ENCODE assay signal across 9 mouse cellular contexts in the genomic region with DNA sequence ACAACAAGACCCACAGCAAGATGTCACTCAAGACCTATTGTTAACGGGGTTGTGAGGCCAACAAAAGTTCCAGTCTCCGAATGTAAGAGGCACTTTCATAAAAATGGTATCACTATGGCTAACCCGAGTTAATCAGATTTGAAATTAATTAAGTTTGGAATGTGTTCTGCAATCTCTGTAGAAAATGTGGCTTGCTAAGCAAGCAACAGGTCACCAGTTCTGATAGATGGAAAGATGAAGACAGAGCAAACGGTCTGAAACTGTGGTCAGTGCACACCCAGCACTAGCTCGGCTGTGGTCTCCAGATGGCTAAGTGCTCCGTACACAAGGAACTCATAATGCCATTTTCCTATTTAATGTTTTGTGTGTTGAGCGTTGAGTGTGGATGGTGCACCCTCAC. TPM values are rescaled to one million over a fixed set of nuclear protein-coding genes. Genes with fewer than 3 reads are reported as not detected.
"Had no signal": no experiment of that assay in that cellular context is flagged by ENCODE, and none has a peak within 500 bp of the region (broad histone marks: within the 10 kb centered on the region; RNA-seq: fewer than 3 reads in every experiment).

No protein-coding gene starts in this region.

- H3K9me3 ChIP-seq: limb, embryonic 10.5 days had no signal

- ATAC-seq: intestine, postnatal 0 days had no signal

- DNase-seq: lung, adult 18-20 months; midbrain, embryonic 14.5 days; thymus, postnatal 4 days had no signal

- H3K27ac ChIP-seq: left cerebral cortex, adult 2 months; limb, embryonic 10.5 days; stomach, postnatal 0 days had no signal

- H3K36me3 ChIP-seq: limb, embryonic 10.5 days had no signal

- H3K4me3 ChIP-seq: left cerebral cortex, adult 2 months; limb, embryonic 10.5 days; myocyte had no signal

RNA-seq across cellular contexts. Expression of gene Rab20, which starts 7.8 kb away (rescaled TPM):
- total RNA-seq: megakaryocyte-erythroid progenitor cell, adult 5-6 weeks had no signal
